Mouse (Mus musculus) thymus, adult 2 months (tissue): ENCODE data around the gene Thap4.

Source experiments
- CTCF ChIP-seq: fragments of 200-500 bp; IDR thresholded peaks from 2 replicates; pipeline ENCODE4 v1.5.1; 2012; ENCODE audit warnings: mild to moderate bottlenecking, control low read depth, low read length, moderate library complexity, borderline replicate concordance; ENCODE audit not compliant: control insufficient read depth, poor library complexity, insufficient read depth; ENCODE audit errors: extremely low read depth
- POLR2A ChIP-seq: fragments of 200-500 bp; IDR thresholded peaks from 2 replicates; pipeline ENCODE4 v1.6.1; 2012; ENCODE audit warnings: mild to moderate bottlenecking, low read length, control low read depth, moderate library complexity; ENCODE audit not compliant: control insufficient read depth, poor library complexity, insufficient read depth; ENCODE audit errors: extremely low read depth

DNA sequence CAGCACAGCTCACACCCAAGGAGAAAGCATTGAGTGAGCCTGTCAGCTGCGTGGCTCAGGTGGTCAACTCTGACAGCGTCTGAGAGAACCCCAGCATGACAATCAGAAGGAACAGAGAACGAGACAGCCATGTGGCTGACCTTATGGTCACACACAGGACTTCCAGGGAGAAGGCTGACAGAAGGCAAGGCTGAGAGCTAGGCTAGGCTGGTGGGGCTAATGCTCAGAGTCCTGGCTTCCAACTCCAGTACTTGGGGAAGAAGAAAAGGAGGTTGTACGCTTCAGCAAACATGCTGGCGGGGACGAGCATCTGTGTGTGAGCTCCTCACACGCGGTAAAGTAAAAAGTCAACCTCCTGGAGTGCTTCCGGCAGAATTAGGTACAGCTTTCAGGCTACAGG lies 50.3 kb downstream of the Thap4 start:
- TF ChIP-seq POLR2A (no peak), CTCF (no peak)
